Mouse (Mus musculus): ENCODE data around the gene Spg7.

- TF ChIP-seq POLR2A (IDR thresholded peaks at IDR 0.05; ENCODE audit: borderline replicate concordance, low read depth, low read length) (no peak), CTCF (IDR thresholded peaks at IDR 0.05; ENCODE audit: low read depth, low read length) (no peak)
Observed at GRCm38 (mm10) chr8:123051458-123051857, 11.3 kb upstream of the Spg7 start.

Data from bone marrow macrophage, adult 2 months (primary cell).